Mouse (Mus musculus) hindbrain, postnatal 0 days (tissue): ENCODE data around the gene Col23a1. TPM values are rescaled to one million over a fixed set of nuclear protein-coding genes. Genes with fewer than 3 reads are reported as not detected.

Experiments used
- ATAC-seq: fragments of 200-750 bp; cut with Nextera tagmentation; 2 replicates; pipeline ENCODE4 v1.8.0; 2017; ENCODE audit warnings: mild to moderate bottlenecking, moderate TSS enrichment, moderate library complexity
- DNase-seq: peaks from one replicate; pipeline ENCODE4 v3.0.0-alpha.2; 2015; ENCODE audit warnings: low spot score
- H3K27ac ChIP-seq: fragments of 300-500 bp; sonication (generic); 2 replicates; pipeline ENCODE4 v1.5.1; 2014; ENCODE audit warnings: mild to moderate bottlenecking
- H3K27me3 ChIP-seq: fragments of 300-500 bp; sonication (generic); 2 replicates; pipeline ENCODE4 v1.6.1; 2014; ENCODE audit warnings: low read length, mixed read lengths; ENCODE audit not compliant: insufficient read depth
- H3K36me3 ChIP-seq: fragments of 300-500 bp; sonication (generic); 2 replicates; pipeline ENCODE4 v1.6.1; 2014; ENCODE audit warnings: low read length, mixed read lengths; ENCODE audit not compliant: insufficient read depth
- H3K4me1 ChIP-seq: fragments of 300-500 bp; sonication (generic); 2 replicates; pipeline ENCODE4 v1.6.1; 2014; ENCODE audit warnings: antibody characterized with exemption, low read length, mixed read lengths; ENCODE audit not compliant: insufficient read depth
- H3K4me2 ChIP-seq: fragments of 300-500 bp; sonication (generic); 2 replicates; pipeline ENCODE4 v1.6.1; 2014; ENCODE audit warnings: low read depth, mild to moderate bottlenecking, low read length, moderate library complexity, mixed read lengths
- H3K4me3 ChIP-seq: fragments of 300-500 bp; sonication (generic); 2 replicates; pipeline ENCODE4 v1.5.1; 2014; ENCODE audit warnings: low read length
- H3K9ac ChIP-seq: fragments of 300-500 bp; sonication (generic); replicated peaks from 2 replicates; pipeline ENCODE4 v1.6.1; 2014; ENCODE audit warnings: mild to moderate bottlenecking, low read length, moderate library complexity, mixed read lengths
- H3K9me3 ChIP-seq: fragments of 300-500 bp; sonication (generic); 2 replicates; pipeline ENCODE4 v1.6.1; 2016; ENCODE audit warnings: low read length, mixed read lengths
- CTCF ChIP-seq: IDR thresholded peaks from 2 replicates; pipeline ENCODE4 v1.5.1; 2016; ENCODE audit warnings: antibody characterized with exemption, control low read depth, low read depth
- WGBS: fragments of 180-500 bp; shearing (Covaris S2); extraction: QIAGEN DNeasy Blood & Tissue Kit; methylation state at CpG from one replicate; pipeline ENCODE4 v1.1.7; 2014; 5-methylcytosine and 5-hydroxymethylcytosine counted together
- polyA plus RNA-seq: library from polyadenylated mRNA; unstranded; fragments of >200 nt; fragmentation: Nextera tagmentation; extraction: Ambion mirVana; gene quantifications from 2 replicates; pipeline ENCODE4 v1.2.1, GENCODE M21; 2015
- total RNA-seq: library from RNA; depleted of rRNA; stranded (reverse); fragments of >200 nt; gene quantifications from 2 replicates; pipeline ENCODE4 v1.2.3, GENCODE M21; 2014

Gene Col23a1
- total and polyA plus RNA-seq, 2 experiments from 2014 or later: 9.5 to 17.7 TPM

GRCm38 (mm10) chr11:51620084-51620483, 330.4 kb downstream of the Col23a1 start:
- ATAC-seq: no peak
- Histone ChIP-seq H3K9me3 (no peaks in the 10 kb centered on the region), H3K27ac (peak overlapping the region; percentile 57; the same call in 1 of the 2 replicates)

GRCm38 (mm10) chr11:51621776-51622175, 332.1 kb downstream of the Col23a1 start:
- no peak overlapping the region for H3K9ac ChIP-seq
- H3K9me3 ChIP-seq: no peaks in the 10 kb centered on the region
- H3K36me3 ChIP-seq: peaks cover 42% of the 10 kb centered on the region
- DNase-seq (no peak), ATAC-seq (no peak)
- no peak overlapping the region for H3K4me2 ChIP-seq
- 94% methylated on average over 2 of the region's 2 CpGs for WGBS
- no peak overlapping the region for H3K27ac ChIP-seq
- no peaks in the 10 kb centered on the region; the same call in 1 of the 2 replicates for H3K4me1 ChIP-seq
- H3K4me3 ChIP-seq: no peak overlapping the region
- TF ChIP-seq CTCF: no peak
- H3K27me3 ChIP-seq: no peaks in the 10 kb centered on the region

More at GRCm38 (mm10) chr11:51620084-51620483, 330.4 kb downstream of the Col23a1 start:
- peak overlapping the region; percentile 80 for H3K4me3 ChIP-seq
- no peaks in the 10 kb centered on the region; the same call in 1 of the 2 replicates for H3K4me1 ChIP-seq
- TF ChIP-seq CTCF: no peak
- WGBS: 3% methylated on average over 11 of the region's 11 CpGs
- H3K4me2 ChIP-seq: peak overlapping the region; percentile 79
- H3K27me3 ChIP-seq: no peaks in the 10 kb centered on the region
- no peak for DNase-seq
- H3K36me3 ChIP-seq: peaks cover 29% of the 10 kb centered on the region
- peak overlapping the region; percentile 61 for H3K9ac ChIP-seq

GRCm38 (mm10) chr11:51622971-51623491, 333.3 kb downstream of the Col23a1 start:
- TF ChIP-seq CTCF: no peak
- WGBS: 85% methylated on average over 7 of the region's 7 CpGs
- Histone ChIP-seq H3K4me2 (no peak overlapping the region), H3K9ac (no peak overlapping the region), H3K36me3 (peaks cover 54% of the 10 kb centered on the region), H3K9me3 (no peaks in the 10 kb centered on the region), H3K4me3 (no peak overlapping the region), H3K27ac (no peak overlapping the region), H3K27me3 (no peaks in the 10 kb centered on the region), H3K4me1 (no peaks in the 10 kb centered on the region; the same call in 1 of the 2 replicates)
- no peak for DNase-seq
- no peak for ATAC-seq

- TF ChIP-seq CTCF: no peak
- Histone ChIP-seq H3K27ac (no peak overlapping the region), H3K9me3 (no peaks in the 10 kb centered on the region), H3K9ac (no peak overlapping the region), H3K27me3 (no peaks in the 10 kb centered on the region), H3K4me2 (no peak overlapping the region), H3K4me3 (no peak overlapping the region), H3K36me3 (peaks cover 59% of the 10 kb centered on the region), H3K4me1 (no peaks in the 10 kb centered on the region; the same call in 1 of the 2 replicates)
- ATAC-seq (no peak), DNase-seq (no peak)
- WGBS: 86% methylated on average over 5 of the region's 5 CpGs
Measured at GRCm38 (mm10) chr11:51625187-51625820, 335.6 kb downstream of the Col23a1 start.

GRCm38 (mm10) chr11:51627425-51627824, 337.7 kb downstream of the Col23a1 start:
- no peaks in the 10 kb centered on the region for H3K4me1 ChIP-seq
- H3K27me3 ChIP-seq: no peaks in the 10 kb centered on the region
- no peak for TF ChIP-seq CTCF
- ATAC-seq (no peak), DNase-seq (no peak)
- H3K9me3 ChIP-seq: no peaks in the 10 kb centered on the region
- H3K27ac ChIP-seq: no peak overlapping the region
- H3K36me3 ChIP-seq: peaks cover 55% of the 10 kb centered on the region
- no peak overlapping the region for H3K9ac ChIP-seq
- WGBS: 92% methylated on average over 9 of the region's 9 CpGs
- H3K4me2 ChIP-seq: no peak overlapping the region
- no peak overlapping the region for H3K4me3 ChIP-seq

- 89% methylated on average over 8 of the region's 8 CpGs for WGBS
- DNase-seq (no peak), ATAC-seq (no peak)
- Histone ChIP-seq H3K9me3 (no peaks in the 10 kb centered on the region), H3K4me1 (no peaks in the 10 kb centered on the region), H3K4me2 (no peak overlapping the region), H3K4me3 (no peak overlapping the region), H3K36me3 (peaks cover 50% of the 10 kb centered on the region), H3K27ac (no peak overlapping the region), H3K9ac (no peak overlapping the region), H3K27me3 (no peaks in the 10 kb centered on the region)
- TF ChIP-seq CTCF: no peak
Measured at GRCm38 (mm10) chr11:51627907-51628306, 338.2 kb downstream of the Col23a1 start.
